ENCODE assay signal across 16 mouse cellular contexts in the genomic region with DNA sequence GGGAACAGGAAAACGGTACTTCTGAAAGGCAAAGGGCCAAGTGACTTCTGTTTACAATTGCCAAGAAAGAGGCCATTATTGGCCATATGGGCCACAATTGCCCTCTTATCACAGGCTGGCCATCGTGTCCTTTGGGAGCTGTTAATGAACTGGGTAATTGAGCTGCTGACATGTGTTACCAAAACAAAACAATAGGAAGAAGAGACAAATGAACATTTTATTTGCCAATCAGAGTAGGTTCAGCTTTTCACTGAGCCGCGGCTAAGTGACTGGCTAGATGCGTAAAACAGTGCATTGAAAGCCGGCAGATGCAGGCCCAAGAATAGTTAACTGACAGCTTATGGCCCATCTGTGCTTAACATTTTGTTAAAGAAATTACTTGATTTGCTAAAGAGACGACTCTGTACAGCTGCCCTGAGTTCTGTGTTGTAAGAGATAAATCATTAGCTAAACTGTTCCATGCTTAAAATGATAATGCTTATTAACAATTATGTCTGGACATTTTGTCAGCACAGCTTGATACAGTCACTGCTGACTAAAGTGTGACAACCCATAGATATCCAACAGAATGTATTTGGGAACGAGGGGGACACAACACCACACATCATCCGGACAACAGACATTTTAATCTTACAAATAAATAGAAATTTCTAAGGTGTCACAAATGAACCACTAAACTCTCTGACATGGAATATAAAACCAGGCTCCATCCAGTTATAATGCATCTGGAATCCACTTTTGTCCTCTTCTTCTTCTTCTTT. TPM values are rescaled to one million over a fixed set of nuclear protein-coding genes. Genes with fewer than 3 reads are reported as not detected.
DNase-seq lines count a peak whose midpoint lies in the region; ATAC-seq and TF ChIP-seq lines count a peak whose summit lies in the region.
"Had no signal": no experiment of that assay in that cellular context is flagged by ENCODE, and none has a peak within 500 bp of the region (broad histone marks: within the 10 kb centered on the region; RNA-seq: fewer than 3 reads in every experiment).

No protein-coding gene starts in this region.

- H3K9ac ChIP-seq in midbrain, embryonic 16.5 days (ENCODE audit: low read depth, low read length): no peak overlapping the region
- H3K9ac ChIP-seq in hindbrain, postnatal 0 days (replicated peaks; ENCODE audit: low read length): no peak overlapping the region
- H3K9ac ChIP-seq: liver, embryonic 13.5 days had no signal

- peak overlapping the region; percentile 70 for H3K27ac ChIP-seq in midbrain, embryonic 10.5 days (replicated peaks)
- H3K27ac ChIP-seq in midbrain, embryonic 16.5 days (ENCODE audit: low read length): no peak overlapping the region
- H3K27ac ChIP-seq in hindbrain, postnatal 0 days: no peak overlapping the region
- H3K27ac ChIP-seq: liver, embryonic 13.5 days had no signal

- WGBS in midbrain, embryonic 10.5 days: 11% methylated on average over 9 of the region's 9 CpGs
- WGBS in midbrain, embryonic 16.5 days: 13% methylated on average over 9 of the region's 9 CpGs
- 15% methylated on average over 9 of the region's 9 CpGs for WGBS in hindbrain, postnatal 0 days

- ATAC-seq in midbrain, embryonic 16.5 days: no peak
- ATAC-seq in hindbrain, postnatal 0 days: peak; percentile 57; the same call in 1 of the 2 replicates

- H3K36me3 ChIP-seq in midbrain, embryonic 10.5 days: no peaks in the 10 kb centered on the region; the same call in 1 of the 2 replicates
- H3K36me3 ChIP-seq in midbrain, embryonic 16.5 days (ENCODE audit: control insufficient read depth, insufficient read depth, low read length): no peaks in the 10 kb centered on the region
- no peaks in the 10 kb centered on the region for H3K36me3 ChIP-seq in hindbrain, postnatal 0 days (ENCODE audit: insufficient read depth, low read length)
- H3K36me3 ChIP-seq: liver, embryonic 13.5 days had no signal

- peaks cover 100% of the 10 kb centered on the region for H3K27me3 ChIP-seq in midbrain, embryonic 10.5 days (ENCODE audit: low read depth, poor library complexity, severe bottlenecking)
- peaks cover 49% of the 10 kb centered on the region for H3K27me3 ChIP-seq in midbrain, embryonic 16.5 days (ENCODE audit: control insufficient read depth, insufficient read depth, low read depth, low read length)
- peaks cover 13% of the 10 kb centered on the region for H3K27me3 ChIP-seq in hindbrain, postnatal 0 days (ENCODE audit: insufficient read depth, low read length)

- peak; percentile 18 to 53 for DNase-seq in cerebellum, postnatal 14 days
- DNase-seq in cerebellum, adult 9-11 months: no peak
- DNase-seq in midbrain, embryonic 10.5 days (ENCODE audit: low spot score): peak; percentile 44
- peak; percentile 79 for DNase-seq in hindbrain, postnatal 0 days (ENCODE audit: low spot score)
- DNase-seq in retina, postnatal 1 day: peak; percentile 84
- DNase-seq in gastrocnemius, adult 18-20 months (ENCODE audit: low spot score): no peak
- no peak for DNase-seq in right cerebral cortex, adult 2 months (ENCODE audit: low spot score in 2 of 2)
- DNase-seq: adrenal gland, postnatal 10 days; gastrocnemius, postnatal 14 days; kidney, adult 11 months; kidney, postnatal 4 days; liver, embryonic 13.5 days; lung, postnatal 14 days had no signal

- no peak for TF ChIP-seq CTCF in hindbrain, postnatal 0 days (IDR thresholded peaks at IDR 0.05; ENCODE audit: low read depth)

- H3K4me3 ChIP-seq in midbrain, embryonic 10.5 days: no peak overlapping the region
- no peak overlapping the region for H3K4me3 ChIP-seq in midbrain, embryonic 16.5 days (ENCODE audit: low read depth, low read length)
- H3K4me3 ChIP-seq in hindbrain, postnatal 0 days (ENCODE audit: low read length): no peak overlapping the region
- H3K4me3 ChIP-seq: liver, embryonic 13.5 days had no signal

- H3K4me2 ChIP-seq in midbrain, embryonic 16.5 days (ENCODE audit: low read length): no peak overlapping the region
- H3K4me2 ChIP-seq in hindbrain, postnatal 0 days (ENCODE audit: low read depth, low read length): no peak overlapping the region
- H3K4me2 ChIP-seq: liver, embryonic 13.5 days had no signal

- no peaks in the 10 kb centered on the region for H3K9me3 ChIP-seq in midbrain, embryonic 10.5 days (replicated peaks)
- H3K9me3 ChIP-seq in midbrain, embryonic 16.5 days (replicated peaks; ENCODE audit: control insufficient read depth, low read length, poor library complexity, severe bottlenecking): no peaks in the 10 kb centered on the region
- H3K9me3 ChIP-seq in hindbrain, postnatal 0 days (ENCODE audit: low read length): no peaks in the 10 kb centered on the region
- H3K9me3 ChIP-seq: liver, embryonic 13.5 days had no signal

- peaks cover 99% of the 10 kb centered on the region for H3K4me1 ChIP-seq in midbrain, embryonic 10.5 days
- no peaks in the 10 kb centered on the region for H3K4me1 ChIP-seq in midbrain, embryonic 16.5 days (ENCODE audit: control insufficient read depth, insufficient read depth, low read length)
- no peaks in the 10 kb centered on the region for H3K4me1 ChIP-seq in hindbrain, postnatal 0 days (ENCODE audit: insufficient read depth, low read length)
- H3K4me1 ChIP-seq: liver, embryonic 13.5 days had no signal

RNA-seq across cellular contexts. Expression of gene Pax3, which starts 55.0 kb away (rescaled TPM):
- polyA plus RNA-seq in midbrain, embryonic 10.5 days (2016; fragmentation: Nextera tagmentation; extraction: Ambion mirVana): 33.6 and 34.3 TPM in 2 replicates
- 7.2 and 8.4 TPM in 2 replicates for polyA plus RNA-seq in midbrain, embryonic 16.5 days (2015; fragmentation: Nextera tagmentation; extraction: Ambion mirVana)
- total RNA-seq in hindbrain, postnatal 0 days (2014; rRNA removed): 8.0 and 11.9 TPM in 2 replicates
- 14.0 and 14.5 TPM in 2 replicates for polyA plus RNA-seq in hindbrain, postnatal 0 days (2015; fragmentation: Nextera tagmentation; extraction: Ambion mirVana)
- total RNA-seq in gastrocnemius, adult 18-20 months (2021): under 1 TPM; 0.07 to 0.50 TPM
- total RNA-seq: common myeloid progenitor, adult 5-6 weeks; gastrocnemius, postnatal 14 days; left cerebral cortex, adult 8-10 months had no signal

Comparison
In these comparisons a context has a peak if more than half of its experiments do, and no peak if none do; other contexts are left out.
1. DNase-seq: peak in cerebellum, postnatal 14 days (2 of 2), midbrain, embryonic 10.5 days (single experiment), hindbrain, postnatal 0 days (single experiment) and retina, postnatal 1 day (single experiment); none in cerebellum, adult 9-11 months (single experiment), gastrocnemius, adult 18-20 months (single experiment) and right cerebral cortex, adult 2 months (0 of 2).